Mouse (Mus musculus) telencephalon, adult 2 months (tissue): ENCODE results near the gene Nek8.

ENCODE experiments used
- DNase-seq: peaks from one replicate; pipeline ENCODE4 v3.0.0-alpha.2; 2011; ENCODE audit warnings: low read depth, low spot score

Nek8 gene

DNA sequence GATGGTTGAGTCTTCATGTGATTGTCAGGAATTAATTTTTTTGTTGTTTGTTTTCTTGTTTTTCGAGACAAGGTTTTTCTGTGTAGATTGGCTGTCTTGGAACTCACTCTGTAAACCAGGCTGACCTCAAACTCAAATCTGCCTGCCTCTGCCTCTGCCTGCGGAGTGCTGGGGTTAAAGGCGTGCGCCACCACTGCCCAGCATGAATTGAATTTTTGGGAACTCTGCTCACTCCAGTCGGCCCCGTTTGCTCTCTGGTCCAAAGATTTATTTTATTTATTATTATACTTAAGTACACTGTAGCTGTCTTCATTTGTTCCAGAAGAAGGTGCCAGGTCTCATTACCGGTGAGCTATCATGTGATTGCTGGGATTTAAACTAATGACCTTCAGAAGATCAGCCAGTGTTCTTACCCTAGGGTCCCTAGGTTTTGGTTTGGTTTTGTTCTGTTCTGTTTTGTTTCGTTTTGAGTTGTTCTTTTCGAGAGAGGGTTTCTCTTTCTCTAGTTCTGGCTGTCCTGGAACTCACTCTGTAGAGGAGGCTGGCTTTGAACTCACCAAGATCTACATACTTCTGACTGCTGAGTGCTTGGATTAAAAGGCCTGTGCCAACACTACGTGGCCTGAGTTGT lies 7.5 kb upstream of the Nek8 start:
- DNase-seq, result no peak

- DNase-seq, result peak; percentile 97
These were observed 6.7 kb upstream of the Nek8 start, which contains the start of gene Rpl23a for GRCm38 (mm10) chr11:78182961-78183844. Gene Rpl23a, minus strand, starts transcription at chr11:78183584.

GRCm38 (mm10) chr11:78182450-78182849 lies 6.0 kb upstream of the Nek8 start:
- DNase-seq, result no peak

DNA sequence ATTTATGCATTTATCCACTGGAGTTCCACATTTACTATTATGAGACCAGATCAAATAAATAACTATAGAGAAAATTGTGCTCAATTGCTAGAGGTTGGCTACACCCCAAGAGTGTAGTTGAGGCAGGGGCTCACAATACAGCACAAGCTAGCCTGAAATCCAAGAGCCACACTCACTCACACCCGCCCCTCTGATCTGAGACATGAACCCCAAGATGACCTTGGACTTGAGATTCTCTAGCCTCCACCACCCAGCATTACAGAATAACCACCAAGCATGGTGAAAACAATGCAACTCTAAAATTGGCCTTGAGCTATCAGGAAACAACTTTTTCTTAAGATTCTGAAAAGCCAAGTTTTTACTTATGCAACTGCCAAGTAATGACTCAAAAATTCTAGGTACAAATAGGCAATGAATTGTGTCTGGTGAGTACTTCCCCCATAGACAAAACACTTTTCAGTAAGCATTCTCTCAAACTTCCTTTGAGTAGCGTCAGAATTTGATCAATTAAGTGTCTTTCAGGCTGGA lies 5.4 kb upstream of the Nek8 start:
- no peak for DNase-seq

- DNase-seq, result no peak
These were observed 3.7 kb upstream of the Nek8 start for GRCm38 (mm10) chr11:78180081-78180761.

- DNase-seq, result no peak
These were observed 3.0 kb upstream of the Nek8 start for GRCm38 (mm10) chr11:78179438-78179999.

GRCm38 (mm10) chr11:78178859-78179437 lies 2.5 kb upstream of the Nek8 start:
- DNase-seq, result no peak

DNA sequence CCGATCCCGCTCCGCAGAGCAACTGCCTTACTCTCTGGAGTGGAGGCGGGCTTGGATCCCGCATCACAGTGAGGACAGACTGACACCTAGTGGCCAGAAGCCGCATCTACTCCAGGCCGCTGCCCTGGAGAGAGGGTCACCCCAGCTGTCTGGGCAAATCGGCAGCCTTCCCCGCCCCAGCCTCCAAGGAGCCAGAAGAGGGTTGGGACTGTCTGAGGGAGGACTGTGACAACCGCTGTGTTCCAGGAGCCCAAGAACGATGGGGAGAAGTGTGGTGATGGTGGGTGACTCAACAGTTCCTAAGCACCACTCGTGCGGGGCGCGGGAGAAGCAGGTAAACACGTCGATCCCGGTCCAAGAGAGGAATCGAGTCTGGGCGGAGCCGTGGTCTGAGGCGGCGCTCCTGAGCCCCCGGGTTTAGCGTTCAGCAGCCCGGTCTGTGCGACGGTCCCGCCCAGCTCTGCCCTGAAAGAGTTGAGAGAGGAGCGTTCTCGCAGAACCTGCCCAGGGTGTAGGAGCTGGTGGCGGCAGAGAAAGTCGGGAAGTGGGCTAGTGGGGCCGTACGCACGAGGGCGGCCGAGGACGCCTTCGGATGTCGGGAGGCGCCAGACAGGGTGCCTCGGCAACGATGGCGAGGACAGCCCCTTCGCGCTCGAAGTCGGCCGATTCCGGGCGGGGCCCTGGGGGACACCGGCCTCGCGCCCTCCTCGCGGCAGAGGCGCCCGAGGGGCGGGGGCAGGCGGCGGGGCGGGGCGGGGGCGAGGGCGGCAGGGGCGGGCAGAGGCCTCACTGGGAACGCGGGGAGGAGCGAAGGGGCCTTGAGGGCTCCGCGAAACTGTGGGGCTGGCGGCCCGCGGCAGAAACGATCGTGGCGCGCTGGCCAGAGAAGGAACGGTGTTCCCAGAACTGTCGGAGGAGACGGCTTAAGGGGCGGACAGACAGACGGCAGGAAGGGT lies 1.7 kb upstream of the Nek8 start:
- no peak for DNase-seq

DNA sequence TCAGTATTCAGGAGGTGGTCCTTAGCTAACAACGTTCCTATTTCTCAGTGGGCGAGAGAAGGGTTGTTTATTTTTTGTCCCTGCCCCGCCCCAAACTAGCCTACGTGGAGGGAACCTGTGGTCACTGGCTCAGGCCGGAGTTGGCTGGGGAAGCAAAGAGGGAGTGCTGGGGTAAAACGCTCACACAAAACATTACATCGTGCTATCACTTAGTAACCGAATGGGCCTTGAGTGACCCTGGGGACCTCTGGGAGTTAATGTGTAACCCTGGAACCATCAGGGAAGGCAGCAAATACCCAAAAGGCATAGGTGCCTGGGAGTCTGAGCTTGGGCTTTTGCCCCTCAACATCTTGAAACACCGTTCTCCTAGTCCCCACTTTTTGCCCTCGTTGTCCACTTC lies 962 bp upstream of the Nek8 start:
- no peak for DNase-seq

GRCm38 (mm10) chr11:78176905-78177331 lies 443 bp upstream of the Nek8 start:
- DNase-seq, result no peak

DNA sequence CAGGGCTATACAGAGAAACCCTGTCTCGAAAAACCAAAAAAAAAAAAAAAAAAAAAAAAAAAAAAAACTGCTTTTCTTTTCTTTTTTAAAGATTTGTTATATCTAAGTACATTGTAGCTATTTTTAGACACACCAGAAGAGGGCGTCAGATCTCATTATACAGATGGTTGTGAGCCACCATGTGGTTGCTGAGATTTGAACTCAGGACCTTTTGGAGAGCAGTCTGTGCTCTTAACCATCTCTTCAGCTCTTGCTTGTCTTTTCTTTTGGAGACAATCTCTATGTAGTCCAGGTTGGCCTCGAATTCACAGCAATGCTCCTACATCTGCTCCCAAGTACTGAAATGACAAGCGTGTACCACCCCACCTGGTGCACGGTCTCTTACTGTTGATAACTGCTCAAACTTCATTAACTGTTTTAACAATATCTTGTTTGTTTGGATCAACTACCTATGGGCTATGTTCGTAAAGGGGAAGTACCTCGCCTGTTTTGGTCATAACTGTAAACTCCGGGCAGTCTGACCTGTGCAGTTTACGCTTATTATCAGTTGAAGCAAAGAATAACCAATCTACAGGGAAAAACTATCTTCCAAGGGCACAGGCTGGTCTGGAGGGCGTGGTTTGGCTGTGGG lies 589 bp downstream of the Nek8 start:
- no peak for DNase-seq

DNA sequence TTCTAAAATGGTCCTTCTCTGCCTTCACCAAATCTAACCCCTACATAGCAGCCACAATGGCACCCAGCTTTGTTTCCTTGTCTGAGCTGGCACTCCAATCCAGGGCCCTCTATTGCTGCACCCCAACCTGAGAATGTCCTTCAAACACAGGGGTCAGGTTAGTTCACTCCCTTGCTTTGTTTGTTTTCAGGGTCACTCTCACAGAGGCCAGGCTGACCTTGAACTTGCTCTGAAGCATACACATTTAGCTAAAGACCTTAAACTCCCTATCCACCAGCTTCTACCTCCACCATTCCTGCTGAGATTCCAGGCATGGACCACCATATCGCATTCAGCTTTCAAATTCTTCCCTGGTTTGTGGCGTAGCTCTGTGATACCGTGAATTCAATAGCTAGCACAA lies 2.0 kb downstream of the Nek8 start:
- no peak for DNase-seq

DNA sequence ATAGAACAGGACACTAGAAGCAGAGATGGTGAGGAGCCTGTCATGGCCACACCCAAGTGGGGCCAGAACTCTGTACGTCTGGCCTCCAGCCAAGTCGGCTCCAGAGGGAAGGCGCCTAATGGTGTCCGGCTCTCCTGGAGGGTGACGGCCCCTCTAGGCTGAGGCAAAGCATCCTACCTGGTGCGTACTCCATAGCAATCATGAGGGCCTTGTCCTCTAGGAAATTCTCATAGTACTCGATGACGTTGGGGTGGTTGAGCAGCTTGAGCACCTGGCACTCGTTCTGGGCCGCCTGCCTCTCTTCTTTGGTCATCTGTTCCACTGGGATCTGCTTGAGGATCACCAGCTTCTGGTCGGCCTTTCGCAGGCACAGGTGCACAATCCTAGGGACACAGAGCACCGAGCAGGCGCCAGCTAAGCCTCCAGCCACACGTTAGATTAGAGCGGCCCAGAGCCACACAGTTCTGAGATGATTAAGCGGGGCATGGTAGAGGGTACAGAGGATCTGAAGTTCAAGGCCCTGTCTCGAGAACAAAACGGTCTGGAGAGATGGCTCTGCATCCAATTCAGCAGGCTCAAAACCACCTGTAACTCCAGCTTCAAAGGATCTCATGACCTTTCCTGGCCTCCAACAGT lies 3.6 kb downstream of the Nek8 start:
- DNase-seq, result no peak

DNA sequence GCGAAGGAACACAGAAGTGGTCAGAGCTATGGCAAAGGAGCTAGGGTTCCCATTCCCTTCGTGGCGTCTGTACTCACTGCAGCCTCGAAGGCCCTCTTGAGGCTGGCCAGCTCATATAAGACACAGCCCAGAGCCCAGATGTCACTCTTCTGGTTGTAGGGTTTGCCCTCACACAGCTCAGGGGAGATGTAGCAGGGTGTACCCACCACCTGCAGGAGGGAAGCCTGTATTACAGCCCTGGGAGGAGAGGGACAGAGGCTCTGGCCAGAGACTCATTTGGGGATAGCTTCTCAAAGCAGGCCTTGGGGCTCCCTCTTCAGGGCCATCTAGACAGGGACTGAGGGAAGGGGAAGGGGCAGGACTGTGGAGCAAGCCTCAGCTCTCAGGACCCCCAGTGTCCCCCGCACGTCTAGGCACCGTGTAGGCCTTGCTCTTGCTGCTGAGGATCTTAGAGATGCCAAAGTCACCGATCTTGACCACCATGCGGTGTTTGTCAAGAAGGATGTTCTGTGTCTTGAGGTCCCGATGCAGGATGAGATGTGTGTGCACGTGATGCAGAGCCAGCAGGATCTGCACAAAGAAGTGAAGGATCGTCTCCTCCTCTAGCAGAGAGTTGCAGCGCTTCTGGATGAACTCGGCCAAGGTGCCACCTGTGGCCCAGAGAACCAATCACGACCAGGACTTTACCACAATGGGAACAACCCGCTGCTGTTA lies 4.3 kb downstream of the Nek8 start:
- DNase-seq, result no peak

GRCm38 (mm10) chr11:78171328-78171727 lies 5.1 kb downstream of the Nek8 start:
- DNase-seq, result no peak

GRCm38 (mm10) chr11:78170306-78170705 lies 6.2 kb downstream of the Nek8 start:
- DNase-seq, result no peak

DNA sequence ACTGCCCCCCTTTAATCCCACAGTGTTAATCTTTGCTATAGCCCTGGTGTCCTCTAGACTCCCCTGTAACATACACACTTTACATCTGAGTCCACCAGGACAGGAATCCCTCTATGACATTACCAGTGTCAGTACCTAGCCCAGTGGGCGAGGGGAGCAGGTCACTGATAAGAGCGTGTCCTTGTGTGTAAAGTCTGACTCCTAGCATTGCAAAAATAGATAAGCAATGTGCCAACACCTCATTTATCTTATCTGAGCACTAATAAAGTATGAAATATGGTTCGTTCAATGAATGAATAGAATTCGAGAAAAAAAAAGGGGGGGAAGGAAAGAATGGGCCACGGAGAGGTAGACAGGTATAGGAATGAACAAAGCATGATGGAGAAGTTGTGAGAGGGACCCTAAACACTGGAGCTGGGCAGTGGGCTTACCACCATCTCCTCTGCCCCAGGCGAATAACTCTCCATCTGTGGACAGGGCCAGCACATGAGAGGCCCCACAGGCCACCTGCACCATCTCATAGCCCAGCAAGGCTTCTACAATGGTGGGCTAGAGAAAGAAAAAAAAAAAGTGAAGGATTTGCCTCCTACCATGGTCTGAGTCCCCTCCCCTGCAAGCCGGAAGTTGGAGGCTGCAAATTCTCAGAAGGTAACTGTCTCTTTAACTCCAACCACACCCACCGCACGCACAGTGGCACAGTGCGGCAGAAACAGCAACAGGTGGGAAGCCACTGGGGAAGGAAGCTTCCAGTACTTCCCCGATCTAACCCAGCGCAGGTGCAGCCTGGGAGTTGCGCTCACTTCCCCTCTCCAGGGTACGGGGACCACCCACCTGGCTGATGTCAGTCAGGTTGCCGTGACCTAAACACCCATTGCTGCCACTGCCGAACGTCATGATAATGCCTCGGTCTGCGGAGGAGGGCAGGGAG lies 7.7 kb downstream of the Nek8 start:
- no peak for DNase-seq
